Mouse (Mus musculus): Measurements from ENCODE around the gene Mdn1. TPM values are rescaled to one million over a fixed set of nuclear protein-coding genes. Genes with fewer than 3 reads are reported as not detected.

The Mdn1 gene
- polyA plus RNA-seq (2012; rRNA removed) = 8.9 and 10.2 TPM in 2 replicates

DNA sequence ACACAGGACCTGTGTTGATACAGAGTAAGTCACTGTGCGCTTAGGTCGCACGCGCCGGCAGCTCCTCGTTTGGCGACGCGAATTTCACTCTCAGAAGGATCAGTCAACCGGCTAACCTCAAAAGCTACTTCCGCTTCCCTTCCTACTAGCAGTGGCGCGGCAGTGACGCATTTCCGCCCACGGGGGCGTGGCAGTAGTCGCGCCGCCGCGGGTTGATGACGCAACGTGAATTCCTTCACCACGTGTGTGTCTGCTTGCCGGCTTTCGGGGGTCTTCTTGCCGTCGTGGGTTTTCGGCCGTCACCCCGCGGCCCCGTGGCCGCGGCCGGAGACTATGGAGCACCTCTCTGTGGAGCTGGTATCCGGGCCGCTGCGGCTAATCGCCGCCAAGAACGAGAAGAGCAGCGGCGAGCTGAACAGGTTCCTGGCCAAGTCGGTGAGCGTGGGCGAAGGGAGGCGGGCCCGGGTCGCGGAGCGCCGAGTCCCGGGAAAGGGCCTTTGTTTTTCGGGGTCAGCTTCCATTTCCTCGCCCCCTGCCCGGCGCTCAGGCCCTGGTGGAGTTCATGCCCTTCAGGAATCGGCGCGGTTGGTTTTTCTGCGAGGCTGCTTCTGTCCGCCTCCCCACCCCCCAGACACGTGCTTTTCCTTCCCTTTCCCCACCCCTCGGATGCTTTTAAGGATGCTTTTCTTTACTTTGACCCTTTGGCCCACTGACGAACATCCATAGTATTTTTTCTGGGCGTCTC is at the start of gene Mdn1:
Mdn1 (plus strand) TSS at position 202 of the 745 bp plus-strand sequence.

DNA sequence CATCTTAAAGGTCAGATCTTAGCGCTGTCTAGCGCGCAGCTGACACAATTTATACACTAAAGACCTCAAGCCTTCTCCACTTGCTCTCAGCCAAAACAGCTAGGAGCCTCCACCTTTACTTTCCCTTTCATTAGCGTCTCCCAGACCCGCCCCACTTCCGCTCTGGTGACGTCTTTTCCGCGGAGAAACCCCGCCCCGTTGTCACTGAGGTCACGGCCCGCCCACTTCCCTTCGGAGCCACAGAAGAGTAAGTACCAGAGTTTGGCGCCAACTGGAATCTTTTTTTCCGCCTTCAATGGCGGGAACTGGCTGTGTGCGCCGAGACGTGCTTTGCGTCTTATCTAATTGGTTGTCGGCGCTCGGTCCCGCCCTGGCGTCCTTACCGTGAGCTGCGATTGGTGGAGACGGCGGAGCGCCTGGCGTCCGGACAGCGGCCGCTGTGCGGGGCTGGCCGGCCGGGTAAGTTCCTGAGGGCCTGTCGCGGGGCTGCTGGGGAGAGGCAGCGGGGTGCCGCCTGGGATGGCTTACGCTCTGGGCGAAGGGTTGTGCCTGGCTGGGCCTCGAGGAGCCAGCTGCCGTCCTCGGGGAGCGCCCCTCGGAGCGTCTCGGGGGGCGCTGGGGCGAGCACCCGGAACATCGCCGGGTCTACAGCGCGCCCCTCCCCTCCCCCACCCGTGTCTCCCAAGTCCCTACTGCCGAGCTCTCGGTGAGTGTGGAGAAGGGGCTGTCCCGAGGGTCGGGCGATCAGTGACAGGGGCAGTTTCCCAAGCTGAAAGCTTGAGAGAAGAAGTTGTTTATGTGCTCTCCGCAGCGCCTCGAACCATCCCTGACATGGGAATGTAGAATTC is 41.7 kb upstream of the Mdn1 start, which contains the start of gene Casp8ap2:
Casp8ap2 (plus strand) TSS at position 418 of the 848 bp plus-strand sequence.

DNA sequence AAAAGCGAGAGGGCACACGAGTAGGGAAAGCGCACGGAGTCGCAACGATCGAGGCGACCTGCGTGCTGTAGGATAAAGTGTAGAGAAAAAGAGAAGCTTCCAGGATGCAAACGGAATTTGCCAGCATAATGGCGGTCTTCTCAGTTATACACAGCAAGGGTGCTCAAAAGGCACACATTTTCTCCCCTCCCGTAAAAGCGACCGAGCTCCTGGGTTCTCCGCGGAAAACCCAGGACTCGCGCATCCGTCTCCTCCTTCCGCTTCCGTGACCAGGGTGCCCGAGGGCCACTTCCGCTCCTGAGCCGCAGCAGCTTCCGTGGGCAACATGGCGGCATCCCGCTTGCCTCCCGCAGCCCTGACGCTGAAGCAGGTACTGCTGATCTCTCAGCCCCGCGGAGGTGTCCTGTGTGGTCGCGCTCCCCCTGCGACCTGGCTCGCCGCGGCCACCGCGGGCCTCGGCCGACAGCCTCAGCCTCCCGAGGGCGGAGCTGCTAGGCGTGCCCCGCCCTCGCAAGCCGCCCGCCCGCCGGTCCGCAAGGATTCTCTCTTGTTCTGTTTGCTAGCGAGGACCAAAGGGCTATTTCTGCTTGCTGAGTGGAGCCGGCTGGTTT is 143.2 kb downstream of the Mdn1 start, which contains the start of gene Lyrm2:
Lyrm2 (plus strand) TSS at position 288 of the 611 bp plus-strand sequence.

Other genes starting within 250 kb of the Mdn1 start
- 0.01 and 0.02 TPM in 2 replicates for gene Gja10, start 54.4 kb upstream of the Mdn1 start, polyA plus RNA-seq (2012; rRNA removed)
- gene Casp8ap2, start 41.7 kb upstream of the Mdn1 start, polyA plus RNA-seq (2012; rRNA removed) = 6.5 and 8.7 TPM in 2 replicates
- gene Lyrm2, start 143.1 kb downstream of the Mdn1 start, polyA plus RNA-seq (2012; rRNA removed) = 24.0 and 26.1 TPM in 2 replicates